Mouse (Mus musculus) embryonic facial prominence, embryonic 14.5 days (tissue): ENCODE data around the gene Gm20604. TPM values are rescaled to one million over a fixed set of nuclear protein-coding genes. Genes with fewer than 3 reads are reported as not detected.

Experiments used
- ATAC-seq: fragments of 200-750 bp; cut with Nextera tagmentation; 2 replicates; pipeline ENCODE4 v1.8.0; 2017; ENCODE audit warnings: low read depth, moderate number of reproducible peaks, moderate TSS enrichment
- DNase-seq: peaks from one replicate; pipeline ENCODE4 v3.0.0-alpha.2; 2015; ENCODE audit warnings: low spot score
- H3K27ac ChIP-seq: fragments of 300-500 bp; sonication (generic); replicated peaks from 2 replicates; pipeline ENCODE4 v1.5.1; 2014; ENCODE audit warnings: low read depth, mild to moderate bottlenecking, low read length, moderate library complexity
- H3K27me3 ChIP-seq: fragments of 300-500 bp; sonication (generic); replicated peaks from 2 replicates; pipeline ENCODE4 v1.6.1; 2014; ENCODE audit warnings: low read length; ENCODE audit not compliant: control insufficient read depth, insufficient read depth
- H3K36me3 ChIP-seq: fragments of 300-500 bp; sonication (generic); 2 replicates; pipeline ENCODE4 v1.6.1; 2014; ENCODE audit warnings: low read length, mixed read lengths; ENCODE audit not compliant: control insufficient read depth, insufficient read depth
- H3K4me1 ChIP-seq: fragments of 300-500 bp; sonication (generic); 2 replicates; pipeline ENCODE4 v1.6.1; 2014; ENCODE audit warnings: antibody characterized with exemption, low read length; ENCODE audit not compliant: control insufficient read depth, insufficient read depth
- H3K4me2 ChIP-seq: fragments of 300-500 bp; sonication (generic); 2 replicates; pipeline ENCODE4 v1.6.1; 2014; ENCODE audit warnings: low read depth, mild to moderate bottlenecking, low read length, moderate library complexity, mixed read lengths
- H3K4me3 ChIP-seq: fragments of 300-500 bp; sonication (generic); 2 replicates; pipeline ENCODE4 v1.5.1; 2014; ENCODE audit warnings: low read depth, mild to moderate bottlenecking, low read length
- H3K9ac ChIP-seq: fragments of 300-500 bp; sonication (generic); 2 replicates; pipeline ENCODE4 v1.6.1; 2014; ENCODE audit warnings: low read depth, mild to moderate bottlenecking, low read length, moderate library complexity, mixed read lengths
- H3K9me3 ChIP-seq: fragments of 300-500 bp; sonication (generic); 2 replicates; pipeline ENCODE4 v1.6.1; 2016; ENCODE audit warnings: low read length; ENCODE audit not compliant: control insufficient read depth
- WGBS: fragments of 180-500 bp; shearing (Covaris S2); extraction: QIAGEN DNeasy Blood & Tissue Kit; methylation state at CpG from one replicate; pipeline ENCODE4 v1.1.7; 2014; 5-methylcytosine and 5-hydroxymethylcytosine counted together
- polyA plus RNA-seq: library from polyadenylated mRNA; unstranded; fragments of >200 nt; fragmentation: Nextera tagmentation; extraction: Ambion mirVana; gene quantifications from 2 replicates; pipeline ENCODE4 v1.2.1, GENCODE M21; 2014

The Gm20604 gene
- polyA plus RNA-seq, 1 experiment from 2014 or later: 22.2 TPM

- Histone ChIP-seq H3K27me3 (no peaks in the 10 kb centered on the region), H3K36me3 (no peaks in the 10 kb centered on the region), H3K9me3 (no peaks in the 10 kb centered on the region), H3K4me1 (peaks cover 43% of the 10 kb centered on the region), H3K9ac (no peak overlapping the region), H3K4me2 (no peak overlapping the region), H3K4me3 (no peak overlapping the region), H3K27ac (no peak overlapping the region)
- DNase-seq: no peak
- ATAC-seq: no peak
- 44% methylated on average over 12 of the region's 12 CpGs for WGBS
Measured at GRCm38 (mm10) chr12:102700453-102700852, 58.0 kb downstream of the Gm20604 start.

- Histone ChIP-seq H3K4me2 (no peak overlapping the region), H3K27me3 (no peaks in the 10 kb centered on the region), H3K4me1 (peaks cover 42% of the 10 kb centered on the region), H3K36me3 (no peaks in the 10 kb centered on the region), H3K9ac (no peak overlapping the region), H3K27ac (no peak overlapping the region), H3K9me3 (no peaks in the 10 kb centered on the region), H3K4me3 (no peak overlapping the region)
- no peak for ATAC-seq
- no peak for DNase-seq
- 33% methylated on average over 1 of the region's 1 CpGs for WGBS
Measured at GRCm38 (mm10) chr12:102699156-102699555, 59.3 kb downstream of the Gm20604 start.

- H3K4me2 ChIP-seq: no peak overlapping the region
- peaks cover 33% of the 10 kb centered on the region for H3K4me1 ChIP-seq
- no peaks in the 10 kb centered on the region for H3K27me3 ChIP-seq
- H3K27ac ChIP-seq: no peak overlapping the region; the same call in 1 of the 2 replicates
- no peak overlapping the region for H3K4me3 ChIP-seq
- H3K36me3 ChIP-seq: no peaks in the 10 kb centered on the region
- DNase-seq: no peak
- 56% methylated on average over 1 of the region's 1 CpGs for WGBS
- H3K9me3 ChIP-seq: no peaks in the 10 kb centered on the region
- ATAC-seq: peak; percentile 45
- peak overlapping the region; percentile 11; the same call in 1 of the 2 replicates for H3K9ac ChIP-seq
Measured at GRCm38 (mm10) chr12:102698089-102698684, 60.3 kb downstream of the Gm20604 start.

GRCm38 (mm10) chr12:102697381-102697780 lies 61.1 kb downstream of the Gm20604 start:
- Histone ChIP-seq H3K27ac (no peak overlapping the region), H3K9ac (no peak overlapping the region), H3K4me3 (no peak overlapping the region), H3K36me3 (no peaks in the 10 kb centered on the region), H3K4me2 (no peak overlapping the region), H3K4me1 (peaks cover 27% of the 10 kb centered on the region), H3K9me3 (no peaks in the 10 kb centered on the region), H3K27me3 (no peaks in the 10 kb centered on the region)
- DNase-seq (no peak), ATAC-seq (no peak)
- 77% methylated on average over 7 of the region's 7 CpGs for WGBS

- H3K27me3 ChIP-seq: no peaks in the 10 kb centered on the region
- no peaks in the 10 kb centered on the region for H3K9me3 ChIP-seq
- H3K27ac ChIP-seq: no peak overlapping the region
- H3K36me3 ChIP-seq: no peaks in the 10 kb centered on the region
- 83% methylated on average over 13 of the region's 14 CpGs for whole genome bisulfite sequencing
- no peak for DNase-seq
- H3K4me2 ChIP-seq: no peak overlapping the region
- H3K4me3 ChIP-seq: no peak overlapping the region
- no peak for ATAC-seq
- peaks cover 23% of the 10 kb centered on the region for H3K4me1 ChIP-seq
- H3K9ac ChIP-seq: no peak overlapping the region
Measured at GRCm38 (mm10) chr12:102696635-102697354, 61.7 kb downstream of the Gm20604 start.

GRCm38 (mm10) chr12:102695369-102696239 lies 62.9 kb downstream of the Gm20604 start:
- Histone ChIP-seq H3K27ac (no peak overlapping the region), H3K4me1 (peaks cover 21% of the 10 kb centered on the region), H3K9me3 (no peaks in the 10 kb centered on the region), H3K4me2 (no peak overlapping the region), H3K4me3 (no peak overlapping the region), H3K36me3 (no peaks in the 10 kb centered on the region), H3K27me3 (no peaks in the 10 kb centered on the region), H3K9ac (no peak overlapping the region)
- WGBS: 54% methylated on average over 17 of the region's 18 CpGs
- DNase-seq: no peak
- ATAC-seq: no peak

- H3K4me1 ChIP-seq: 0 out of 2 replicates have a peak, but pooled peaks cover 7% of the 10 kb centered on the region
- no peaks in the 10 kb centered on the region for H3K9me3 ChIP-seq
- H3K27ac ChIP-seq: no peak overlapping the region
- ATAC-seq (no peak), DNase-seq (no peak)
- no peaks in the 10 kb centered on the region for H3K36me3 ChIP-seq
- H3K9ac ChIP-seq: no peak overlapping the region
- WGBS: 60% methylated on average over 5 of the region's 7 CpGs
- H3K4me2 ChIP-seq: no peak overlapping the region
- H3K4me3 ChIP-seq: no peak overlapping the region
- H3K27me3 ChIP-seq: no peaks in the 10 kb centered on the region
Measured at GRCm38 (mm10) chr12:102691761-102692160, 66.7 kb downstream of the Gm20604 start.
